Mouse (Mus musculus): Measurements from ENCODE around the gene Pgm5.

Pgm5 gene

GRCm38 (mm10) chr19:24871037-24871635, 9.5 kb upstream of the Pgm5 start:
- peak; percentile 20 to 41 for DNase-seq (ENCODE audit: low spot score in 2 of 2)

- DNase-seq (ENCODE audit: low spot score in 2 of 2): no peak
These were observed 3.8 kb upstream of the Pgm5 start for GRCm38 (mm10) chr19:24865436-24865835.

GRCm38 (mm10) chr19:24861276-24861611, 411 bp downstream of the Pgm5 start:
- no peak for DNase-seq (ENCODE audit: low spot score in 2 of 2)

GRCm38 (mm10) chr19:24851456-24852315, 10.0 kb downstream of the Pgm5 start:
- peak; percentile 24 to 34 for DNase-seq (ENCODE audit: low spot score in 2 of 2)

- DNase-seq (ENCODE audit: low spot score in 2 of 2): no peak
These were observed 12.8 kb downstream of the Pgm5 start for GRCm38 (mm10) chr19:24848844-24849243.

GRCm38 (mm10) chr19:24848345-24848744, 13.3 kb downstream of the Pgm5 start:
- no peak for DNase-seq (ENCODE audit: low spot score in 2 of 2)

- no peak for DNase-seq (ENCODE audit: low spot score in 2 of 2)
These were observed 16.6 kb downstream of the Pgm5 start for GRCm38 (mm10) chr19:24845007-24845546.

- DNase-seq (ENCODE audit: low spot score in 2 of 2): no peak
These were observed 19.6 kb downstream of the Pgm5 start for GRCm38 (mm10) chr19:24842080-24842479.

- no peak for DNase-seq (ENCODE audit: low spot score in 2 of 2)
These were observed 37.1 kb downstream of the Pgm5 start for GRCm38 (mm10) chr19:24824517-24824916.

GRCm38 (mm10) chr19:24815661-24816221, 45.9 kb downstream of the Pgm5 start:
- no peak for DNase-seq (ENCODE audit: low spot score in 2 of 2)

- no peak for DNase-seq (ENCODE audit: low spot score in 2 of 2)
These were observed 48.8 kb downstream of the Pgm5 start for GRCm38 (mm10) chr19:24812861-24813293.

- DNase-seq (ENCODE audit: low spot score in 2 of 2): peak in 1 of 2 experiments; percentile 14
These were observed 49.4 kb downstream of the Pgm5 start for GRCm38 (mm10) chr19:24812106-24812810.

- no peak for DNase-seq (ENCODE audit: low spot score in 2 of 2)
These were observed 50.2 kb downstream of the Pgm5 start for GRCm38 (mm10) chr19:24811451-24811850.

GRCm38 (mm10) chr19:24806013-24806412, 55.6 kb downstream of the Pgm5 start:
- no peak for DNase-seq (ENCODE audit: low spot score in 2 of 2)

GRCm38 (mm10) chr19:24797606-24798005, 64.0 kb downstream of the Pgm5 start:
- no peak for DNase-seq (ENCODE audit: low spot score in 2 of 2)

GRCm38 (mm10) chr19:24794350-24794749, 67.3 kb downstream of the Pgm5 start:
- DNase-seq (ENCODE audit: low spot score in 2 of 2): no peak

GRCm38 (mm10) chr19:24793545-24794139, 68.0 kb downstream of the Pgm5 start:
- DNase-seq (ENCODE audit: low spot score in 2 of 2): no peak

GRCm38 (mm10) chr19:24792876-24793275, 68.8 kb downstream of the Pgm5 start:
- DNase-seq (ENCODE audit: low spot score in 2 of 2): no peak

- no peak for DNase-seq (ENCODE audit: low spot score in 2 of 2)
These were observed 75.8 kb downstream of the Pgm5 start for GRCm38 (mm10) chr19:24785898-24786297.

- no peak for DNase-seq (ENCODE audit: low spot score in 2 of 2)
These were observed 76.5 kb downstream of the Pgm5 start for GRCm38 (mm10) chr19:24785056-24785675.

- DNase-seq (ENCODE audit: low spot score in 2 of 2): no peak
These were observed 77.9 kb downstream of the Pgm5 start for GRCm38 (mm10) chr19:24783736-24784135.
